Mouse (Mus musculus) CH12.LX (cell line): ENCODE results near the gene Grin2c. TPM values are rescaled to one million over a fixed set of nuclear protein-coding genes. Genes with fewer than 3 reads are reported as not detected.

ENCODE experiments used
- DNase-seq: peaks from one replicate; pipeline ENCODE4 v3.0.0-alpha.2; 2013; ENCODE audit errors: extremely low read depth
- H3K27ac ChIP-seq: 2 replicates; pipeline ENCODE4 v1.5.1; 2012; ENCODE audit warnings: low read depth, mild to moderate bottlenecking, control low read depth, moderate library complexity; ENCODE audit not compliant: insufficient read depth
- H3K27me3 ChIP-seq: replicated peaks from 2 replicates; pipeline ENCODE3; 2012; ENCODE audit warnings: inconsistent platforms
- H3K36me3 ChIP-seq, 2 experiments: replicated peaks in 1 of 2; 2 replicates each; pipeline versions ENCODE3 to v1.6.1; 2012; ENCODE audit warnings: inconsistent platforms in 1 of 2, low read length in 1 of 2, mild to moderate bottlenecking in 1 of 2, mixed read lengths in 1 of 2, moderate library complexity in 1 of 2; ENCODE audit not compliant: control insufficient read depth in 1 of 2, insufficient read depth in 1 of 2
- H3K4me1 ChIP-seq, 2 experiments: 2 replicates each; pipeline ENCODE4 v1.6.1; 2012; ENCODE audit warnings: inconsistent platforms in 1 of 2, moderate library complexity in 1 of 2; ENCODE audit not compliant: insufficient read depth in 2 of 2, control insufficient read depth in 1 of 2
- H3K4me2 ChIP-seq: 2 replicates; pipeline ENCODE4 v1.6.1; 2012; ENCODE audit warnings: low read depth, mild to moderate bottlenecking, control low read depth; ENCODE audit not compliant: poor library complexity, insufficient read depth, severe bottlenecking
- H3K4me3 ChIP-seq, 3 experiments: fragments of 150-350 bp in 1 of 3; sonication (generic) in 1 of 3; replicated peaks in 1 of 3; 2 replicates each; pipeline versions ENCODE3 to v1.5.1; 2011 to 2012; ENCODE audit warnings: low read depth in 2 of 3, low read length in 2 of 3, mild to moderate bottlenecking in 2 of 3, moderate library complexity in 2 of 3, control low read depth in 1 of 3, improper control_type of control experiment in 1 of 3, inconsistent platforms in 1 of 3, mixed read lengths in 1 of 3; ENCODE audit not compliant: poor library complexity in 1 of 3
- H3K79me2 ChIP-seq: replicated peaks from 2 replicates; pipeline ENCODE4 v1.6.1; 2012; ENCODE audit warnings: mild to moderate bottlenecking, moderate library complexity; ENCODE audit not compliant: control insufficient read depth, poor library complexity, insufficient read depth, severe bottlenecking; ENCODE audit errors: extremely low read depth
- H3K9ac ChIP-seq: 2 replicates; pipeline ENCODE4 v1.6.1; 2012; ENCODE audit warnings: low read depth, mild to moderate bottlenecking, control low read depth, moderate library complexity; ENCODE audit not compliant: insufficient read depth
- H3K9me3 ChIP-seq: replicated peaks from 2 replicates; pipeline ENCODE3; 2012; ENCODE audit warnings: low read length, inconsistent platforms, mixed read lengths
- BHLHE40 ChIP-seq: IDR thresholded peaks from 2 replicates; pipeline ENCODE4 v1.6.1; 2011; ENCODE audit warnings: mild to moderate bottlenecking, low read depth, low read length, improper control_type of control experiment
- CHD1 ChIP-seq: IDR thresholded peaks from 2 replicates; pipeline ENCODE4 v1.6.1; 2012; ENCODE audit warnings: low read depth, low read length, improper control_type of control experiment, inconsistent platforms
- E2F4 ChIP-seq: IDR thresholded peaks from 2 replicates; pipeline ENCODE4 v1.6.1; 2011; ENCODE audit warnings: low read depth, low read length, improper control_type of control experiment; ENCODE audit not compliant: insufficient replicate concordance
- ELF1 ChIP-seq: IDR thresholded peaks from 2 replicates; pipeline ENCODE4 v1.6.1; 2014; ENCODE audit warnings: low read depth, mild to moderate bottlenecking, inconsistent platforms, low read length, improper control_type of control experiment
- EP300 ChIP-seq: IDR thresholded peaks from 2 replicates; pipeline ENCODE4 v1.6.1; 2011; ENCODE audit warnings: low read length, improper control_type of control experiment
- ETS1 ChIP-seq: conservative IDR thresholded peaks from 2 replicates; pipeline ENCODE4 v1.6.1; 2012; ENCODE audit warnings: low read depth, mild to moderate bottlenecking, inconsistent platforms, low read length, improper control_type of control experiment, moderate library complexity
- GABPA ChIP-seq: IDR thresholded peaks from 2 replicates; pipeline ENCODE4 v1.6.1; 2012; ENCODE audit warnings: low read depth, low read length, improper control_type of control experiment, inconsistent platforms; ENCODE audit not compliant: insufficient replicate concordance
- IRF4 ChIP-seq: IDR thresholded peaks from 2 replicates; pipeline ENCODE4 v1.6.1; 2014; ENCODE audit warnings: low read depth, mild to moderate bottlenecking, inconsistent platforms, low read length, improper control_type of control experiment
- JUN ChIP-seq: IDR thresholded peaks from 2 replicates; pipeline ENCODE4 v1.6.1; 2011; ENCODE audit warnings: low read depth, mild to moderate bottlenecking, low read length, improper control_type of control experiment, moderate library complexity; ENCODE audit not compliant: insufficient read depth
- JUND ChIP-seq: conservative IDR thresholded peaks from 2 replicates; pipeline ENCODE4 v1.6.1; 2011; ENCODE audit warnings: low read depth, low read length, improper control_type of control experiment
- KAT2A ChIP-seq: IDR thresholded peaks from 2 replicates; pipeline ENCODE4 v1.6.1; 2012; ENCODE audit warnings: low read length, improper control_type of control experiment, inconsistent platforms; ENCODE audit not compliant: insufficient replicate concordance
- MAFK ChIP-seq: IDR thresholded peaks from 2 replicates; pipeline ENCODE4 v1.6.1; 2011; ENCODE audit warnings: low read length, improper control_type of control experiment; ENCODE audit not compliant: insufficient replicate concordance
- MAX ChIP-seq: IDR thresholded peaks from 2 replicates; pipeline ENCODE4 v1.6.1; 2011; ENCODE audit warnings: low read length, improper control_type of control experiment
- MAZ ChIP-seq: IDR thresholded peaks from 2 replicates; pipeline ENCODE4 v1.6.1; 2012; ENCODE audit warnings: low read depth, mild to moderate bottlenecking, inconsistent platforms, low read length, improper control_type of control experiment, moderate library complexity
- MXI1 ChIP-seq: IDR thresholded peaks from 2 replicates; pipeline ENCODE4 v1.6.1; 2011; ENCODE audit warnings: mild to moderate bottlenecking, low read depth, low read length, improper control_type of control experiment
- NELFE ChIP-seq: IDR thresholded peaks from 2 replicates; pipeline ENCODE4 v1.6.1; 2011; ENCODE audit warnings: low read depth, low read length, improper control_type of control experiment
- NRF1 ChIP-seq: IDR thresholded peaks from 2 replicates; pipeline ENCODE4 v1.6.1; 2014; ENCODE audit warnings: low read depth, mild to moderate bottlenecking, inconsistent platforms, low read length, improper control_type of control experiment, moderate library complexity
- POLR2A ChIP-seq: IDR thresholded peaks from 2 replicates; pipeline ENCODE4 v1.6.1; 2011; ENCODE audit warnings: low read depth, mild to moderate bottlenecking, improper control_type of control experiment, low read length
- POLR2AphosphoS2 ChIP-seq: IDR thresholded peaks from 2 replicates; pipeline ENCODE4 v1.6.1; 2011; ENCODE audit warnings: low read depth, low read length, improper control_type of control experiment
- RAD21 ChIP-seq: IDR thresholded peaks from 2 replicates; pipeline ENCODE4 v1.6.1; 2011; ENCODE audit warnings: low read depth, mild to moderate bottlenecking, low read length, improper control_type of control experiment, moderate library complexity
- SIN3A ChIP-seq: IDR thresholded peaks from 2 replicates; pipeline ENCODE4 v1.6.1; 2012; ENCODE audit warnings: low read length, improper control_type of control experiment, inconsistent platforms
- SMC3 ChIP-seq: IDR thresholded peaks from 2 replicates; pipeline ENCODE4 v1.6.1; 2011; ENCODE audit warnings: low read depth, low read length, improper control_type of control experiment
- TBP ChIP-seq: conservative IDR thresholded peaks from 2 replicates; pipeline ENCODE4 v1.6.1; 2011; ENCODE audit warnings: low read depth, low read length, improper control_type of control experiment
- TCF12 ChIP-seq: IDR thresholded peaks from 2 replicates; pipeline ENCODE4 v1.6.1; 2014; ENCODE audit warnings: low read depth, mild to moderate bottlenecking, inconsistent platforms, low read length, improper control_type of control experiment
- UBTF ChIP-seq: IDR thresholded peaks from 2 replicates; pipeline ENCODE4 v1.6.1; 2012; ENCODE audit warnings: low read depth, mild to moderate bottlenecking, inconsistent platforms, low read length, improper control_type of control experiment, moderate library complexity
- USF1 ChIP-seq: IDR thresholded peaks from 2 replicates; pipeline ENCODE4 v1.6.1; 2014; ENCODE audit warnings: low read depth, mild to moderate bottlenecking, inconsistent platforms, low read length, improper control_type of control experiment
- USF2 ChIP-seq: conservative IDR thresholded peaks from 2 replicates; pipeline ENCODE4 v1.6.1; 2011; ENCODE audit warnings: low read depth, low read length, improper control_type of control experiment
- ZC3H11A ChIP-seq: IDR thresholded peaks from 2 replicates; pipeline ENCODE4 v1.6.1; 2012; ENCODE audit warnings: low read depth, mild to moderate bottlenecking, inconsistent platforms, low read length, improper control_type of control experiment
- ZKSCAN1 ChIP-seq: IDR thresholded peaks from 2 replicates; pipeline ENCODE4 v1.6.1; 2012; ENCODE audit warnings: low read depth, inconsistent platforms, low read length, improper control_type of control experiment, borderline replicate concordance
- ZMIZ1 ChIP-seq: IDR thresholded peaks from 2 replicates; pipeline ENCODE4 v1.6.1; 2012; ENCODE audit warnings: low read depth, mild to moderate bottlenecking, inconsistent platforms, low read length, improper control_type of control experiment
- ZNF384 ChIP-seq: IDR thresholded peaks from 2 replicates; pipeline ENCODE4 v1.6.1; 2012; ENCODE audit warnings: low read depth, low read length, improper control_type of control experiment, inconsistent platforms
- dilution Hi-C: fragments of 300-500 bp; cut with MboI; formaldehyde crosslinking; loops from 2 replicates; pipeline ENCODE4 v1.14.3; 2020; ENCODE audit warnings: low sequenced_read_pairs; ENCODE audit not compliant: extremely low pct_unique_long_range_greater_than_20kb, extremely low pct_ligation_motif_present
- in situ Hi-C: fragments of 300-500 bp; cut with MboI; formaldehyde crosslinking; loops from 3 replicates; pipeline ENCODE4 v1.14.3; 2019; ENCODE audit warnings: low sequenced_read_pairs, low pct_ligation_motif_present, low pct_unique_long_range_greater_than_20kb, mixed read lengths
- polyA plus RNA-seq: library from polyadenylated mRNA; unstranded; fragments of >175 nt; gene quantifications from 2 replicates; pipeline ENCODE4 v1.2.1, GENCODE M21; 2012; ENCODE audit warnings: low read depth; ENCODE audit not compliant: insufficient read length
- total RNA-seq, 2 experiments: library from RNA; depleted of rRNA; stranded (reverse); fragments of 300-350 nt in 1 of 2; fragments of >200 nt in 1 of 2; gene quantifications; 2 replicates each; pipeline ENCODE4 v1.2.3; 2012 to 2014

The Grin2c gene
- total and polyA plus RNA-seq, 3 experiments = 0.04 TPM; not detected in 2

DNA sequence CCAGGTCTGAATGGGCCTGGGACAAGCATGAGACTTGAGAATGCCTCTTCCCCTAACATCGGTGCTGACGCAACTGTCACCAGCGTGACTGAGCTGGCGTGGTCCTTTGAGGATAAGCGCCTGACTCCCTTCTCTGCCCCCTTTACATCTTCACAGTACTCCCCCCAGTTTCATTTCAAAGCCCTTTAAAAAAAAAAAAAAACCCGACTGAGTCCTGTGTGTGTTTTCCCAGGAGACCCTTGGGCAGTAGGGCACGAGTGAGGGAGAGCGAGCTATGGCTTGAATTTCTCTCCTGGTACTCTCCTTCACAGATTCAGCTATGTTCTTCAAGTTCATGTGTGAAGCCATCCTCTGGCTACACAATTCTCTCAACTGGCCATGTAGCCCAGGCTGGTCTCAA lies 31.1 kb upstream of the Grin2c start:
- DNase-seq = no peak
- peak overlapping the region in 2 of 3 experiments; percentile 48 to 70 for H3K4me3 ChIP-seq
- in situ Hi-C loops = no loop called here
- no peaks in the 10 kb centered on the region for H3K36me3 ChIP-seq
- peaks cover 7 to 9% of the 10 kb centered on the region in 2 experiments for H3K4me1 ChIP-seq
- peaks cover 81% of the 10 kb centered on the region for H3K27me3 ChIP-seq
- peak overlapping the region; percentile 16 for H3K9ac ChIP-seq
- H3K4me2 ChIP-seq = peak overlapping the region; percentile 9
- dilution Hi-C loops = no loop called here
- no peak overlapping the region for H3K27ac ChIP-seq
- no peaks in the 10 kb centered on the region for H3K79me2 ChIP-seq
- peaks cover 17% of the 10 kb centered on the region for H3K9me3 ChIP-seq
- TF ChIP-seq JUN (no peak), BHLHE40 (peak; percentile 60), ZNF384 (peak; percentile 86)
- TF ChIP-seq, all 38 proteins: peak for 2

- in situ Hi-C loops (no loop called here), dilution Hi-C loops (no loop called here)
- Histone ChIP-seq H3K4me2 (peak within 1 kb of the TSS; percentile 9), H3K27ac (peak within 1 kb of the TSS; percentile 7; the same call in 1 of the 2 replicates), H3K4me1 (peaks cover 7 to 9% of the 10 kb centered on the region in 2 experiments), H3K27me3 (peaks cover 80% of the 10 kb centered on the region), H3K36me3 (no peaks in the 10 kb centered on the region), H3K9me3 (peaks cover 17% of the 10 kb centered on the region), H3K4me3 (peak within 1 kb of the TSS; percentile 33 to 70 (median 48)), H3K9ac (peak within 1 kb of the TSS; percentile 16), H3K79me2 (no peaks in the 10 kb centered on the region)
- peak; percentile 29 for DNase-seq
- TF ChIP-seq POLR2AphosphoS2 (no peak; the same call in 1 of the 2 replicates), UBTF (no peak; the same call in 1 of the 2 replicates), SMC3 (peak; percentile 58), JUN (no peak), ETS1 (peak; percentile 55), SIN3A (peak; percentile 21; the same call in 1 of the 2 replicates), JUND (no peak), ZMIZ1 (0 out of 2 replicates have a peak, but pooled peaks have one; percentile 16), TCF12 (peak; percentile 67; the same call in 1 of the 2 replicates), MXI1 (peak; percentile 88), KAT2A (0 out of 2 replicates have a peak, but pooled peaks have one; percentile 10), MAZ (0 out of 2 replicates have a peak, but pooled peaks have one; percentile 33), TBP (no peak), ZC3H11A (no peak), MAX (peak; percentile 81), USF2 (no peak), POLR2A (peak; percentile 71), NELFE (peak; percentile 77; the same call in 1 of the 2 replicates), NRF1 (peak; percentile 36; the same call in 1 of the 2 replicates), EP300 (no peak; the same call in 1 of the 2 replicates), ELF1 (peak; percentile 42), IRF4 (peak; percentile 74), E2F4 (no peak), USF1 (no peak), MAFK (no peak), ZKSCAN1 (no peak), CHD1 (no peak), RAD21 (peak; percentile 43), GABPA (no peak), BHLHE40 (peak; percentile 68; the same call in 1 of the 2 replicates)
Measured at GRCm38 (mm10) chr11:115297214-115297826, 30.3 kb upstream of the Grin2c start, which contains the start of gene Fads6. TSS of gene Fads6 (minus strand) at chr11:115297663.
